Mouse (Mus musculus) MEL (cell line): ENCODE measurements around the gene Gpr3. TPM values are rescaled to one million over a fixed set of nuclear protein-coding genes. Genes with fewer than 3 reads are reported as not detected.
A peak's percentile ranks its signal among the peaks of the same experiment; 100 is the strongest.

ENCODE experiments used
- DNase-seq: peaks from one replicate; pipeline ENCODE4 v3.0.0; 2011; ENCODE audit warnings: low read depth, low spot score
- H3K27ac ChIP-seq: 2 replicates; pipeline ENCODE4 v1.5.1; 2012; ENCODE audit warnings: low read depth, mild to moderate bottlenecking, control low read depth, low read length, moderate library complexity; ENCODE audit not compliant: control insufficient read depth
- H3K27me3 ChIP-seq, 2 experiments: fragments of 150-350 bp in 1 of 2; sonication (generic) in 1 of 2; 2 replicates each; pipeline ENCODE4 v1.6.1; 2012; ENCODE audit warnings: low read length in 2 of 2, mild to moderate bottlenecking in 2 of 2, improper control_type of control experiment in 1 of 2, moderate library complexity in 1 of 2; ENCODE audit not compliant: insufficient read depth in 2 of 2, control insufficient read depth in 1 of 2
- H3K36me3 ChIP-seq, 2 experiments: 2 replicates each; pipeline ENCODE4 v1.6.1; 2012 to 2014; ENCODE audit warnings: low read length in 2 of 2, improper control_type of control experiment in 1 of 2, inconsistent platforms in 1 of 2, mild to moderate bottlenecking in 1 of 2; ENCODE audit not compliant: insufficient read depth in 2 of 2, control insufficient read depth in 1 of 2
- H3K4me1 ChIP-seq, 2 experiments: fragments of 150-350 bp in 1 of 2; sonication (generic) in 1 of 2; 2 replicates each; pipeline ENCODE4 v1.6.1; 2012; ENCODE audit warnings: low read length in 2 of 2, improper control_type of control experiment in 1 of 2, mild to moderate bottlenecking in 1 of 2; ENCODE audit not compliant: insufficient read depth in 2 of 2, control insufficient read depth in 1 of 2
- H3K4me3 ChIP-seq, 2 experiments: fragments of 150-350 bp in 1 of 2; sonication (generic) in 1 of 2; 2 replicates each; pipeline ENCODE4 v1.5.1; 2012; ENCODE audit warnings: low read depth in 2 of 2, low read length in 2 of 2, mild to moderate bottlenecking in 2 of 2, moderate library complexity in 2 of 2, control low read depth in 1 of 2, improper control_type of control experiment in 1 of 2; ENCODE audit not compliant: control insufficient read depth in 1 of 2, insufficient read depth in 1 of 2
- H3K79me2 ChIP-seq: 2 replicates; pipeline ENCODE4 v1.6.1; 2012; ENCODE audit warnings: mild to moderate bottlenecking, low read length, moderate library complexity; ENCODE audit not compliant: control insufficient read depth, poor library complexity, insufficient read depth
- H3K9ac ChIP-seq: 2 replicates; pipeline ENCODE4 v1.6.1; 2012; ENCODE audit warnings: low read depth, mild to moderate bottlenecking, control low read depth, low read length, moderate library complexity; ENCODE audit not compliant: control insufficient read depth, poor library complexity, severe bottlenecking
- H3K9me3 ChIP-seq: fragments of 150-350 bp; sonication (generic); replicated peaks from 2 replicates; pipeline ENCODE4 v1.6.1; 2012; ENCODE audit warnings: mild to moderate bottlenecking, low read length, improper control_type of control experiment, moderate library complexity; ENCODE audit not compliant: insufficient read depth
- BHLHE40 ChIP-seq: IDR thresholded peaks from 2 replicates; pipeline ENCODE4 v1.6.1; 2012; ENCODE audit warnings: low read depth, mild to moderate bottlenecking, inconsistent platforms, low read length, improper control_type of control experiment, borderline replicate concordance
- CHD1 ChIP-seq: IDR thresholded peaks from 2 replicates; pipeline ENCODE4 v1.6.1; 2012; ENCODE audit warnings: low read depth, mild to moderate bottlenecking, inconsistent platforms, low read length, improper control_type of control experiment
- CTCF ChIP-seq, 3 experiments: IDR thresholded peaks in 2 of 3; conservative IDR thresholded peaks in 1 of 3; 2 replicates each; pipeline ENCODE4 v1.5.1; 2011 to 2012; ENCODE audit warnings: low read length in 3 of 3, low read depth in 2 of 3, mild to moderate bottlenecking in 2 of 3, improper control_type of control experiment in 1 of 3, inconsistent platforms in 1 of 3, mixed read lengths in 1 of 3, moderate library complexity in 1 of 3; ENCODE audit not compliant: control insufficient read depth in 1 of 3, insufficient read depth in 1 of 3, poor library complexity in 1 of 3, severe bottlenecking in 1 of 3
- E2F4 ChIP-seq: IDR thresholded peaks from 2 replicates; pipeline ENCODE4 v1.6.1; 2011; ENCODE audit warnings: low read depth, low read length, improper control_type of control experiment, borderline replicate concordance
- EP300 ChIP-seq, 2 experiments: IDR thresholded peaks; 2 replicates each; pipeline ENCODE4 v1.6.1; 2011; ENCODE audit warnings: improper control_type of control experiment in 2 of 2, low read length in 2 of 2, low read depth in 1 of 2, mild to moderate bottlenecking in 1 of 2
- GABPA ChIP-seq: IDR thresholded peaks from 2 replicates; pipeline ENCODE4 v1.6.1; 2012; ENCODE audit warnings: low read depth, mild to moderate bottlenecking, inconsistent platforms, low read length, improper control_type of control experiment, moderate library complexity
- GATA1 ChIP-seq: IDR thresholded peaks from 2 replicates; pipeline ENCODE4 v1.6.1; 2011; ENCODE audit warnings: low read depth, low read length, improper control_type of control experiment
- JUND ChIP-seq: IDR thresholded peaks from 2 replicates; pipeline ENCODE4 v1.6.1; 2011; ENCODE audit warnings: low read depth, mild to moderate bottlenecking, improper control_type of control experiment, low read length
- MYC ChIP-seq: IDR thresholded peaks from 2 replicates; pipeline ENCODE4 v1.6.1; 2011; ENCODE audit warnings: low read depth, mild to moderate bottlenecking, low read length, improper control_type of control experiment, moderate library complexity
- NELFE ChIP-seq: IDR thresholded peaks from 2 replicates; pipeline ENCODE4 v1.6.1; 2011; ENCODE audit warnings: low read depth, low read length, improper control_type of control experiment
- POLR2AphosphoS2 ChIP-seq: IDR thresholded peaks from 2 replicates; pipeline ENCODE4 v1.6.1; 2011; ENCODE audit warnings: low read length, improper control_type of control experiment
- POLR2AphosphoS5 ChIP-seq: IDR thresholded peaks from 2 replicates; pipeline ENCODE4 v1.6.1; 2012; ENCODE audit warnings: low read depth, borderline replicate concordance, mild to moderate bottlenecking, inconsistent platforms, low read length, moderate library complexity, mixed read lengths
- SIN3A ChIP-seq: IDR thresholded peaks from 2 replicates; pipeline ENCODE4 v1.6.1; 2012; ENCODE audit warnings: low read length, improper control_type of control experiment, inconsistent platforms
- SMC3 ChIP-seq: IDR thresholded peaks from 2 replicates; pipeline ENCODE4 v1.6.1; 2011; ENCODE audit warnings: low read depth, low read length, improper control_type of control experiment
- TBP ChIP-seq: IDR thresholded peaks from 2 replicates; pipeline ENCODE4 v1.8.0; 2011; ENCODE audit warnings: low read depth, low read length, improper control_type of control experiment
- TCF12 ChIP-seq: IDR thresholded peaks from 2 replicates; pipeline ENCODE4 v1.6.1; 2014; ENCODE audit warnings: low read depth, mild to moderate bottlenecking, inconsistent platforms, low read length, improper control_type of control experiment, moderate library complexity
- UBTF ChIP-seq: IDR thresholded peaks from 2 replicates; pipeline ENCODE4 v1.6.1; 2012; ENCODE audit warnings: low read depth, mild to moderate bottlenecking, inconsistent platforms, low read length, improper control_type of control experiment, moderate library complexity, borderline replicate concordance; ENCODE audit not compliant: insufficient read depth
- USF1 ChIP-seq: IDR thresholded peaks from 2 replicates; pipeline ENCODE4 v1.6.1; 2014; ENCODE audit warnings: low read depth, mild to moderate bottlenecking, inconsistent platforms, low read length, improper control_type of control experiment, moderate library complexity
- ZNF384 ChIP-seq: IDR thresholded peaks from 2 replicates; pipeline ENCODE4 v1.6.1; 2012; ENCODE audit warnings: low read depth, mild to moderate bottlenecking, inconsistent platforms, low read length, improper control_type of control experiment
- polyA plus RNA-seq, 2 experiments: library from polyadenylated mRNA; stranded (reverse) in 1 of 2; unstranded in 1 of 2; fragments of >175 nt in 1 of 2; fragments of >200 nt in 1 of 2; gene quantifications; 2 replicates each; pipeline versions ENCODE4 v1.2.1 to v1.2.4; 2012; ENCODE audit warnings: low replicate concordance in 2 of 2, low read depth in 1 of 2; ENCODE audit not compliant: insufficient read length in 2 of 2, insufficient read depth in 1 of 2, missing spikeins in 1 of 2
- total RNA-seq: library from RNA; depleted of rRNA; stranded (reverse); fragments of 300-350 nt; gene quantifications from 2 replicates; pipeline ENCODE4 v1.2.3, GENCODE M21; 2012

Gene Gpr3
- total and polyA plus RNA-seq, 3 experiments = 0.08 to 0.35 TPM; not detected in 1

- TF ChIP-seq CHD1 (peak; percentile 90), SIN3A (peak; percentile 70), UBTF (no peak), TBP (peak; percentile 57)
These were observed 42.9 kb downstream of the Gpr3 start (continued) for GRCm38 (mm10) chr4:133169237-133170055.

GRCm38 (mm10) chr4:133166773-133167172 lies 45.6 kb downstream of the Gpr3 start:
- Histone ChIP-seq H3K9ac (no peak overlapping the region), H3K4me1 (peaks cover 6 to 13% of the 10 kb centered on the region in 2 experiments)
- TF ChIP-seq BHLHE40 = no peak
- no peak for TF ChIP-seq USF1
- no peak for TF ChIP-seq POLR2AphosphoS2
- TF ChIP-seq GABPA = no peak
- no peak for TF ChIP-seq TCF12
- TF ChIP-seq CTCF (IDR thresholded peaks at IDR 0.05 in 2 of 3, conservative IDR thresholded peaks at IDR 0.05 in 1 of 3; ENCODE audit: control insufficient read depth in 1 of 3, insufficient read depth in 1 of 3, low read depth in 2 of 3, low read length in 3 of 3, poor library complexity in 1 of 3, severe bottlenecking in 1 of 3) = no peak
- no peak for TF ChIP-seq ZNF384
- no peak for TF ChIP-seq E2F4
- no peak for TF ChIP-seq POLR2AphosphoS5
- no peak for TF ChIP-seq NELFE
- no peak for TF ChIP-seq CHD1
- no peak for TF ChIP-seq JUND
- TF ChIP-seq TBP = no peak
- no peak for TF ChIP-seq EP300 (IDR thresholded peaks at IDR 0.05; ENCODE audit: low read depth in 1 of 2, low read length in 2 of 2)
- no peak for TF ChIP-seq GATA1
- TF ChIP-seq MYC = no peak
- TF ChIP-seq SMC3 = no peak
- TF ChIP-seq, all 39 proteins: peak for 0
- Histone ChIP-seq H3K36me3 (peaks cover 1 to 16% of the 10 kb centered on the region in 2 experiments; a peak in 3 of 4 replicates), H3K27me3 (no peaks in the 10 kb centered on the region), H3K9me3 (no peaks in the 10 kb centered on the region), H3K79me2 (peaks cover 29% of the 10 kb centered on the region), H3K27ac (no peak overlapping the region), H3K4me3 (no peak overlapping the region)
- no peak for DNase-seq
